Mouse (Mus musculus) mature B cell (primary cell): ENCODE results near the gene Ninj1.

Experiments used
- in situ Hi-C: fragments of 300-500 bp; cut with MboI; formaldehyde crosslinking; loops from 2 replicates; pipeline ENCODE4 v1.14.3; 2019

The Ninj1 gene

DNA sequence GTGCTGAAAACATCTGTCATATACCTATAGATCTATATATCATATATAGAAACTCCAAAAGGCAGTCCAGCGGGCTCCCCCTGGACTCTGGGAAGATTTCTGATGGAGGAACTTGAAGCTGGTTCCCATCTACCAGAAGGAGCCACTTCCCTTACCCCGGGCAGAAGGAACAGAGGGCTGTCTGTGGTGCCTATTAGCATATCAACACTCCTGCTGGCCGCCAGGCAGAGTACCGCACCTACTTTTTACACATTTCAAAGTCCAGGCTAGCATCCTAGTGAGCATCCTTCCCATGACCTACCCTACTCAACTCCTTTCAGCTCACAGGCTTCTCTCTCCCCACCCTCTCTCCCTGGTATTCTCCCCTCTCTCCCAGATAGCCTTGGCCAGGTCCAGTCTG, 38.3 kb downstream of the Ninj1 start:
- in situ Hi-C loops: no loop called here

DNA sequence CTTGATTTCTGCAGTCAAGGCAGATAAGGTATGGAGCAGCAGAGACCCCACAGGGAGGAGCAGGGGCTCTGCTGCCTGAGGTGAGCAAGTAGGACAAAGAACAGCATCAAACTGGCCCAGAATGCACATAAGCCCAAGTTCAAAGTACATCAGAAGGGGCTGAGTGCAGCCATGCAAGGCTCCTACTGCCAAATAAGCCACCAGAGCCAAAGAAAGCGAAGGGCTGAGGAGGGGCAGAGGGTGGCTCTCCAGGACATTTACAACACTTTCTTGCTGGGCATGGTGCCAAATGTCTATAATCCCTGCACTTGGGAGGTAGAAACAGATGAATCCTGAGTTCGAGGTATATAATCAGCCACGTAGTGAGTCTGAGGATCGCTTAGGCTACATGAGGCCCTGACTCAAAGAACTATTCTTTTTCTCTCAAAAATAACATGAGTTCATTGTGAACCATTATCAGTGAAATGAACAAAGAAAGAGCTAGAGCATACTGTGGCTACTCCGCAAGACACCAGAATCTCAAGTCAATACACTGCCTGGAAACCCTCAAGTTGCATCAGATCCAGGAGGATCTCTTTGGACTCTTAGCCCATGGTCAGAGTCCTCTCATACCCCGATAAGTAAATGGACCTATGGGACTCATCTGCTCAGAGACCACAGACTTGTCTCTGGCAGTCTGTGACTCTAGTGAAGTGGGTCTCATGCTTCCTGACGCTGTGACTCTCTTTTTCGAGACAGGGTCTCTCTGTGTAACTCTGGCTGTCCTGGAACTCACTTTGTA, 46.7 kb downstream of the Ninj1 start:
- in situ Hi-C loops: no loop called here

DNA sequence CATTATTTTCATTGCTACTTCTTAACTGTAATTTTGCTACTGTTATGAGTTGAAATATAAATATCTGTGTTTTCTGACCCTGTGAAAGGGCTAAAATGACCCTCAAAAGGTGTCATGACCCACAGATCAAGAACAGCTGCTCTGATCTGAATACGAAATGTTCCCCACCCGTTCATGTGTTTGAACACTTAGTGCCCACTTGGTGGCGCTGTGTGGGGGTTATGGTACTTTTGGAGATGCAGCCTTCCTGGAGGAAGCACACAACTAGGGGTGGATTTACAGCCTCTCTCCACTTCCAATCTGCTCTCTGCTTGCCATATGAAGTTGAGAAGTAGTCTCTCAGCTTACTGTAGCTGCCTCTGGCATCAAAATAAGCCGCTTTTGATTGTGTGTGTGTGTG, 47.4 kb downstream of the Ninj1 start:
- in situ Hi-C loops: no loop called here

DNA sequence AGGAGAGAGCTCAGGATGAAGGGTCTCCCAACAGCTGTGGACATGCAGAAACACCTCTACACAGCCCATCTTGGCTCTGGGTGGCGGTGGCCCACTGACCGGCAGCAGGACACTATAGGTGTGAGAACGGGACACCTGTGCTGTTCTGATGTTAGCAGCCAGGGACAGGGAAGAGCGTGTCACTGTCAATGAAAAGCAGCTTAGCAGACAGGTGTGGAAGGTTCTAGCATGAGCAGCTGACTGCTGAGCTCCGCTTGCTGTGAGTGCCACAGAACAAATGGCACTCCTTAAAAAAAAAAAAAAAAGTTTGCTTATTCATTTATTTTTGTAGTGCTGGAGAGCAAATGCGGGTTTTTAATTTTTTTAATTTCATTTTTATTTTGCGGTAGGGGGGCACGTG, 50.3 kb downstream of the Ninj1 start:
- in situ Hi-C loops: no loop called here

DNA sequence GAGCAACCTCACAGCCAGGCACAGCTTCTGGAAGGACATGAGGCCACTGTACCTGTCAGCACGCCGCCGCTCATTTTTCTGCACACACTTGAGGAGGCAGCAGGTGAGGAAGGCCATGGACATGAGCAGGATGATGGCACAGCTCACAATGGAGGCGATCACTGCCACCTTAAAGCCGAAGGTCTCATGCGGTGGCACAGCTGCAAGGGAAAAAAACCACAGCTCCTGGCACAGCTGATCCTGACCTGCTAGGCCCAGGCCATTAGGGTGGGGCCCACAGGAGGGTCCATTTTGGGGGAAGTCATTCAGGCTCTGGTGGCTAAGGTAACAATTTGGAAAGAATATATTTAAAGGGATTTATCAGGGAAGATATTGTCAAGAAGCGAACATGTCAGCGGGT, 51.5 kb downstream of the Ninj1 start:
- in situ Hi-C loops: no loop called here

DNA sequence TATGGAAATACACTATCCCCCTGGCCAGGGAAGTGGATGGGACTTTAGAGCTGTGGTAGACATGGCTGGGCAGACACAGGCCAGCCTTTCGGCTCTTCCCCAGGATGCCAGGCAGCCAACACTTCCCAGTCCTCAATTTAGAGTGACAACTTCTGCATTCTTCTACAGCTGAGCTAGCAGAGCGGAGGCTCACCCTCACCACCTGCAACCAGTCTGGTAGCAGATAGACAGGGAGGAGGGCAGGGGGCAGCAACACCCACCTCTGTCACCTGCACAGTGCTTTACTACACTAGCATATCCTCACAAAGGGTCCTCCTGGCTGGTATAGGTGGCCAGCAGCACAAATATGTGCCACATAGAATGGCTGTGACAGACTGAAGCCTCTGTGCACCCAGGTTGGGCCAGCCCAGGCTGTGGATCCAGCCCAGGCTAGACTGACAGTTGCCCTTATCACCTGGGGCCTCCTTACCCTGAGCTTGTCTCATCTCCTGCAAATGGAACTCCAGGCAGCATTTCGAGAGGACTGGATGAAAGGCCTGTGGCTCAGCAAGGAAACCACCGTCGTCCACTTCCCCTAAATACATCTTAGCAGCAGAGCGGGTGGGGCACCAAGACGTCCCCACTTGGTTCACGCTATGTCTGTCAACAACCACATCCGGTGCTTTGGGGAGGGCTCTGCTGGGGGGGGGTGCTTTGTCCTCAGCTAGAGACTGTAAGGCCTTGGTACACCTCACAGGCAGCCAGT, 55.2 kb downstream of the Ninj1 start:
- in situ Hi-C loops: no loop called here

DNA sequence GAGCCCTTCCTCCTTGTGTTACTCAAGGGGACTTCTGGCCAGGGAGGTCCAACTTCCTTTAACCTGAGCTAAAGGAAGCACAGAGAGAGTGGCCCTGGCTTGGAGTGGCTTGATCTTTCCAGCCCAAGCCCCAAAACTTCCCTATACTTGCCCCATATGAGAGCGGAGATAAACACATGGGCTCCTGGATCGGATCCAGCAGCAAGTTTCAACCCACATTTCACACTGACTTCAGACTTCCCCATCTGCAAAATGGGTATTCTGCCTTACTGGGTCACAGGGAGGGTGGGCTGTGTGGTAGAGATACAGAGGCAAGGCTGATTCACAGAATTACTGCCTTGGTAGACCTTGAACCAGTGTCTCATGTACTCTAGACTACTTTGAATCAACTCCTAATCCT, 56.2 kb downstream of the Ninj1 start:
- in situ Hi-C loops: no loop called here

DNA sequence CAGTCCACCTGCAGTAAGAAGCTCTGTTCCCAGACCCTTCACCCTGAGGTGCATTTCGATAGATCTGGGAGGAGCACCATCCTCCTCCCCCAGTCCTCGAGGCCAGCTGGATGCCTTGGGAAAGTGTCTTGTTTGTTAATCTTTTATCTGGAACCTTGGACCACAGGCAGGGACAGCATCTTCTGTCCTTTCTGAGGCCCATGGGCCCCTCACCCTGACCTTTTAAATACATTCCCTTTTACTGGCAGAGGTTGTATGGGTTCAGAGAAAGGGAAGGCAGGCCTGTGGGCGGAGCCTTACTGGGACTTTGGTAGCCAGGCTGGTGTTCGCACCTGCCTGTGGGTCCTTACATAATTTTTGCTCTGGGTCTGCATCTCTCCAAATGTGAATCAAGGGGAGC, 58.0 kb downstream of the Ninj1 start:
- in situ Hi-C loops: no loop called here
